Mouse (Mus musculus) ES-E14 (cell line): ENCODE results near the gene Slc2a13. TPM values are rescaled to one million over a fixed set of nuclear protein-coding genes. Genes with fewer than 3 reads are reported as not detected.

Source experiments
- DNase-seq: peaks from one replicate; pipeline ENCODE4 v3.0.0-alpha.2; 2013; ENCODE audit warnings: low read depth, low spot score
- H3K27ac ChIP-seq: 2 replicates; pipeline ENCODE4 v1.5.1; 2012; ENCODE audit warnings: low read depth, mild to moderate bottlenecking, low read length, moderate library complexity, mixed read lengths; ENCODE audit not compliant: poor library complexity, insufficient read depth, severe bottlenecking
- H3K36me3 ChIP-seq: 2 replicates; pipeline ENCODE4 v1.6.1; 2012; ENCODE audit warnings: mild to moderate bottlenecking, low read length, moderate library complexity, mixed read lengths; ENCODE audit not compliant: control insufficient read depth, poor library complexity, insufficient read depth, severe bottlenecking
- H3K4me1 ChIP-seq, 2 experiments: fragments of 150-350 bp in 1 of 2; sonication (generic) in 1 of 2; 2 replicates each; pipeline ENCODE4 v1.6.1; 2012; ENCODE audit warnings: low read length in 2 of 2, mild to moderate bottlenecking in 1 of 2, mixed read lengths in 1 of 2; ENCODE audit not compliant: control insufficient read depth in 2 of 2, insufficient read depth in 2 of 2, poor library complexity in 1 of 2
- H3K4me3 ChIP-seq, 2 experiments: fragments of 150-350 bp in 1 of 2; sonication (generic) in 1 of 2; 2 replicates each; pipeline ENCODE4 v1.5.1; 2012; ENCODE audit warnings: low read length in 2 of 2, low read depth in 1 of 2, mild to moderate bottlenecking in 1 of 2, mixed read lengths in 1 of 2; ENCODE audit not compliant: insufficient read depth in 1 of 2, poor library complexity in 1 of 2, severe bottlenecking in 1 of 2
- H3K9ac ChIP-seq: 2 replicates; pipeline ENCODE4 v1.6.1; 2012; ENCODE audit warnings: low read depth, mild to moderate bottlenecking, low read length, mixed read lengths; ENCODE audit not compliant: poor library complexity, insufficient read depth, severe bottlenecking
- H3K9me3 ChIP-seq: fragments of 150-350 bp; sonication (generic); 2 replicates; pipeline ENCODE4 v1.6.1; 2012; ENCODE audit warnings: low read depth, mild to moderate bottlenecking, low read length; ENCODE audit not compliant: control insufficient read depth, insufficient read depth
- CHD2 ChIP-seq: IDR thresholded peaks from 2 replicates; pipeline ENCODE4 v1.6.1; 2014; ENCODE audit warnings: mild to moderate bottlenecking, low read depth, low read length, inconsistent platforms
- HCFC1 ChIP-seq: IDR thresholded peaks from 2 replicates; pipeline ENCODE4 v1.6.1; 2012; ENCODE audit warnings: low read length, inconsistent platforms, borderline replicate concordance; ENCODE audit not compliant: insufficient read depth
- MAFK ChIP-seq: IDR thresholded peaks from 2 replicates; pipeline ENCODE4 v1.6.1; 2014; ENCODE audit warnings: mild to moderate bottlenecking, low read depth, low read length, inconsistent platforms; ENCODE audit not compliant: insufficient read depth
- ZC3H11A ChIP-seq: IDR thresholded peaks from 2 replicates; pipeline ENCODE4 v1.6.1; 2012; ENCODE audit warnings: low read depth, mild to moderate bottlenecking, inconsistent platforms, low read length, borderline replicate concordance
- ZNF384 ChIP-seq: IDR thresholded peaks from 2 replicates; pipeline ENCODE4 v1.6.1; 2012; ENCODE audit warnings: low read depth, low read length, inconsistent platforms
- in situ Hi-C, 2 experiments: fragments of 600-800 bp; cut with MboI; formaldehyde crosslinking; loops; one replicate each; pipeline ENCODE4 v1.15.1; 2025; ENCODE audit warnings: low sequenced_read_pairs in 2 of 2, inconsistent platforms in 1 of 2; ENCODE audit not compliant: unreplicated experiment in 2 of 2
- total RNA-seq: library from RNA; depleted of rRNA; stranded (reverse); fragments of 300-350 nt; gene quantifications from 2 replicates; pipeline ENCODE4 v1.2.3, GENCODE M21; 2012

Gene Slc2a13
- total RNA-seq, 1 experiment: 0.13 TPM

DNA sequence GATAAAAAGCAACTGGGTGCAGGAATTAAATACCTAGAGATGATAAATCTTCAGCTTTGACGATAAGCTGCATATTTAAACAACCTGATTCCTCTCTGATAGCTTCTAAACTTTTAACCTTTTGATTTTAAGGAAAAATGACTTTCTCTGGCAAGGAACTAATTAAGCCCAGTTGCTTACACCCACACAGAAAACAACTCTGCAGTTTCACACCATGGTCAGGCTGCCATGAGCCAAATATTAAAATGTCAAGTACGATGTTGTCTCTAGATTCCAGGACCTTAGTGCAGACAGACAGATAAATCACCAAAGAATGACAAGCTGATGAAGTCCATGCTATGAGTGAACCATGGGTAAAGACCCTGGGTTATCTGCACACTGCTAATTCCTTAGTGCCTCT, 115.9 kb downstream of the Slc2a13 start:
- in situ Hi-C loops: no loop called here
- Histone ChIP-seq H3K9ac (no peak overlapping the region), H3K4me3 (no peak overlapping the region), H3K9me3 (no peaks in the 10 kb centered on the region), H3K4me1 (no peaks in the 10 kb centered on the region), H3K27ac (no peak overlapping the region), H3K36me3 (no peaks in the 10 kb centered on the region)
- no peak for DNase-seq
- no peak for TF ChIP-seq ZNF384
- no peak for TF ChIP-seq ZC3H11A
- no peak for TF ChIP-seq CHD2
- TF ChIP-seq HCFC1: no peak
- no peak for TF ChIP-seq MAFK

DNA sequence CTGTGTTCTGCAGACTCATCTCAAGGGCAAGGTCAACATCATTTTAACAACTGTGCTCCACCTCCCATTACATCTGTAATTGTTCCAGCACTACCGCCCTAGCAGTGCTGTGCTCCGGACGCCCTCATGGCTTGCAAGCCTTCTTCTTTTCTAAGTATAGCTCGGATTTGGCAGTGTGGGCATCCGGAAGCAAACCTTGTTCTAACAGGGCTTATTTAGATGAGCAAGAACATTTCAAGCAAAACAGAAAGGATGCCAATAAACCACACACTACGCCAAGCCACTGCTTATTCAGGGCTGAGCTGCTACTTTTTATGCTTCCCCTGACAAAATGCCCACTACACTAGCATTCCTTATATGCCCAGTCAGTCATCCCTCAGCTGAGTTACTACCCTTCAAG, 127.7 kb downstream of the Slc2a13 start:
- DNase-seq: no peak
- Histone ChIP-seq H3K27ac (no peak overlapping the region), H3K4me3 (no peak overlapping the region), H3K9me3 (no peaks in the 10 kb centered on the region), H3K4me1 (no peaks in the 10 kb centered on the region), H3K9ac (no peak overlapping the region), H3K36me3 (no peaks in the 10 kb centered on the region)
- in situ Hi-C loops: no loop called here
- TF ChIP-seq CHD2 (no peak), ZNF384 (no peak), ZC3H11A (no peak), HCFC1 (no peak), MAFK (no peak)

- DNase-seq: no peak
- no peaks in the 10 kb centered on the region for H3K4me1 ChIP-seq
- H3K9ac ChIP-seq: no peak overlapping the region
- H3K36me3 ChIP-seq: no peaks in the 10 kb centered on the region
- no peak overlapping the region for H3K4me3 ChIP-seq
- in situ Hi-C loops: no loop called here
- TF ChIP-seq ZNF384: no peak
- no peak for TF ChIP-seq ZC3H11A
- TF ChIP-seq HCFC1: no peak
- no peak for TF ChIP-seq CHD2
- H3K9me3 ChIP-seq: no peaks in the 10 kb centered on the region
- no peak overlapping the region for H3K27ac ChIP-seq
These were observed 129.6 kb downstream of the Slc2a13 start for GRCm38 (mm10) chr15:91443449-91443848.

DNA sequence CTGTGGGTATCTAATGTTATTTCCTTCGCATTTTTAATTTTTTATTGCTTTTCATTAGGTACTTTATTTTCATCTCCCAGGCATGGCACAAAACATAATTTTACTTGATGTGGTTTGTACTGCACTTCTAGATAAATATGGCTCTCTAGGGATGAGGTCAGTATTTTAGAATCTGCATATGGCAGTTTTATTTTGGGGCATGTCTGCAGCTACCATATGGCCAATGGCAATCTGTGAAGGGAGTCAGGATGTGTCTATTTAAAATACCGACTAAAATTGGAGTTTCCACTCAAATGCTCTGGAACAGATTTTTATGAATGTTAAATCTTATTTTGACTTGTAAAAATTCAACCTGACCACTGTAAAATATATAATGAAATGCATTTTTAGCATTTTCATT, 133.2 kb downstream of the Slc2a13 start:
- Histone ChIP-seq H3K4me1 (no peaks in the 10 kb centered on the region), H3K27ac (no peak overlapping the region), H3K9ac (no peak overlapping the region), H3K36me3 (no peaks in the 10 kb centered on the region), H3K9me3 (no peaks in the 10 kb centered on the region), H3K4me3 (no peak overlapping the region)
- TF ChIP-seq ZC3H11A (no peak), HCFC1 (no peak), MAFK (no peak), ZNF384 (no peak), CHD2 (no peak)
- in situ Hi-C loops: no loop called here
- no peak for DNase-seq

DNA sequence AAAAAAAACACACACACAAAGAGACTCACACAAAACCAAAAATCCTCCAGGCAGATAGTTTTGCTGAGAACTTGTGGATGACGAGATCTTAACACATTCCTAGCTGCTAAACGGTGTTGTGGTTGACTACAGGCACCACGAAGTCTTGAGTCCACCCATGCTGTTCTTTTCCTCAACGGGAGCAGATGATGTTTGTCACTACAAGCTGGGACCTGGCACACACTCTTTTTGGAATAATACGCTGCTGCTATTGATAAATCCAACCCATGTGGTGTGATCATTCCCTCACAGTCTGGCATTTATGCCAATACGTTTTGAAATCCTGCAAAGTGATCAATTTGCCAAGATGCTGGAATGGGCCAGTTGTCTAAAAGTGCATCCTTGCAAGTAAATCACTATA, 147.6 kb downstream of the Slc2a13 start:
- no peaks in the 10 kb centered on the region for H3K36me3 ChIP-seq
- H3K9ac ChIP-seq: no peak overlapping the region
- no peaks in the 10 kb centered on the region for H3K4me1 ChIP-seq
- no peak for TF ChIP-seq ZC3H11A
- TF ChIP-seq CHD2: no peak
- no peak for DNase-seq
- no peak overlapping the region for H3K4me3 ChIP-seq
- H3K9me3 ChIP-seq: no peaks in the 10 kb centered on the region
- in situ Hi-C loops: no loop called here
- no peak overlapping the region for H3K27ac ChIP-seq
